ENCODE assay signal across 9 mouse cellular contexts in genomic region chr8:3588258-3588633, GRCm38 (mm10). TPM values are rescaled to one million over a fixed set of nuclear protein-coding genes. Genes with fewer than 3 reads are reported as not detected.
DNase-seq lines count a peak whose midpoint lies in the region; ATAC-seq lines count a peak whose summit lies in the region.
"Had no signal": no experiment of that assay in that cellular context is flagged by ENCODE, and none has a peak within 500 bp of the region (broad histone marks: within the 10 kb centered on the region; RNA-seq: fewer than 3 reads in every experiment).

No protein-coding gene starts in this region.

- H3K4me1 ChIP-seq in kidney, embryonic 16.5 days (ENCODE audit: insufficient read depth, low read length): no peaks in the 10 kb centered on the region
- H3K4me1 ChIP-seq in brown adipose tissue, adult 24 weeks (ENCODE audit: control insufficient read depth, insufficient read depth, insufficient read length, low read length): no peaks in the 10 kb centered on the region
- peaks cover 5% of the 10 kb centered on the region; the same call in 1 of the 2 replicates for H3K4me1 ChIP-seq in hindbrain, embryonic 12.5 days
- peaks cover 10% of the 10 kb centered on the region for H3K4me1 ChIP-seq in midbrain, embryonic 13.5 days (replicated peaks)

- H3K36me3 ChIP-seq in kidney, embryonic 16.5 days (ENCODE audit: insufficient read depth, low read length): no peaks in the 10 kb centered on the region
- H3K36me3 ChIP-seq in hindbrain, embryonic 12.5 days: no peaks in the 10 kb centered on the region
- no peaks in the 10 kb centered on the region for H3K36me3 ChIP-seq in midbrain, embryonic 13.5 days

- peak overlapping the region; percentile 83 for H3K4me3 ChIP-seq in kidney, embryonic 16.5 days (ENCODE audit: low read length)
- H3K4me3 ChIP-seq in brown adipose tissue, adult 24 weeks (ENCODE audit: insufficient read depth, low read depth, low read length): peak overlapping the region; percentile 83
- H3K4me3 ChIP-seq in hindbrain, embryonic 12.5 days: peak overlapping the region; percentile 67
- H3K4me3 ChIP-seq in midbrain, embryonic 13.5 days (replicated peaks): peak overlapping the region; percentile 86

- H3K4me2 ChIP-seq in kidney, embryonic 16.5 days (replicated peaks; ENCODE audit: low read depth, low read length): peak overlapping the region; percentile 86
- peak overlapping the region; percentile 63 for H3K4me2 ChIP-seq in hindbrain, embryonic 12.5 days (replicated peaks)
- peak overlapping the region; percentile 79 for H3K4me2 ChIP-seq in midbrain, embryonic 13.5 days (replicated peaks)

- H3K27ac ChIP-seq in kidney, embryonic 16.5 days (ENCODE audit: low read length): peak overlapping the region; percentile 83
- peak overlapping the region; percentile 47 for H3K27ac ChIP-seq in brown adipose tissue, adult 24 weeks (replicated peaks; ENCODE audit: low read depth, low read length)
- H3K27ac ChIP-seq in hindbrain, embryonic 12.5 days: peak overlapping the region; percentile 82
- peak overlapping the region; percentile 86 for H3K27ac ChIP-seq in midbrain, embryonic 13.5 days

- no peaks in the 10 kb centered on the region for H3K9me3 ChIP-seq in kidney, embryonic 16.5 days (ENCODE audit: low read length)
- no peaks in the 10 kb centered on the region for H3K9me3 ChIP-seq in hindbrain, embryonic 12.5 days (replicated peaks)
- H3K9me3 ChIP-seq in midbrain, embryonic 13.5 days: no peaks in the 10 kb centered on the region

- 8% methylated on average over 11 of the region's 11 CpGs for WGBS in kidney, embryonic 16.5 days
- 6% methylated on average over 11 of the region's 11 CpGs for WGBS in hindbrain, embryonic 12.5 days
- WGBS in midbrain, embryonic 13.5 days: 2% methylated on average over 11 of the region's 11 CpGs

- H3K27me3 ChIP-seq in kidney, embryonic 16.5 days (ENCODE audit: insufficient read depth, low read length): peaks cover 9% of the 10 kb centered on the region
- no peaks in the 10 kb centered on the region for H3K27me3 ChIP-seq in hindbrain, embryonic 12.5 days
- H3K27me3 ChIP-seq in midbrain, embryonic 13.5 days: no peaks in the 10 kb centered on the region

- no peak for DNase-seq in kidney, postnatal 14 days
- no peak for DNase-seq in spleen, postnatal 36 days (ENCODE audit: low spot score in 2 of 2)
- no peak for DNase-seq in layer of hippocampus, postnatal 10 days (ENCODE audit: low spot score in 2 of 2)
- no peak for DNase-seq in adrenal gland, adult (ENCODE audit: inconsistent age in 2 of 2, low spot score in 1 of 2)

- H3K9ac ChIP-seq in kidney, embryonic 16.5 days (replicated peaks; ENCODE audit: low read length): peak overlapping the region; percentile 84
- peak overlapping the region; percentile 80 for H3K9ac ChIP-seq in hindbrain, embryonic 12.5 days
- H3K9ac ChIP-seq in midbrain, embryonic 13.5 days (replicated peaks): peak overlapping the region; percentile 90

- ATAC-seq in kidney, embryonic 16.5 days (ENCODE audit: low FRiP score, low TSS enrichment): peak; percentile 64
- peak; percentile 75 for ATAC-seq in hindbrain, embryonic 12.5 days (ENCODE audit: low FRiP score)
- ATAC-seq in midbrain, embryonic 13.5 days: peak; percentile 73

RNA-seq across cellular contexts. Expression of gene Camsap3, which starts 1.2 kb away (rescaled TPM):
- 13.7 and 16.8 TPM in 2 replicates for polyA plus RNA-seq in kidney, embryonic 16.5 days (2015; fragmentation: Nextera tagmentation; extraction: Ambion mirVana)
- polyA plus RNA-seq in brown adipose tissue, adult 24 weeks (2012; ENCODE audit: insufficient read depth, insufficient read length, missing spikeins): 11.3 and 14.4 TPM in 2 replicates
- polyA plus RNA-seq in hindbrain, embryonic 12.5 days (2016; fragmentation: Nextera tagmentation; extraction: Ambion mirVana): 26.8 and 27.4 TPM in 2 replicates
- polyA plus RNA-seq in midbrain, embryonic 13.5 days (2015; fragmentation: Nextera tagmentation; extraction: Ambion mirVana): 30.4 and 35.6 TPM in 2 replicates
- 10 to 100 TPM; 58.1 to 68.1 TPM for total RNA-seq in layer of hippocampus, postnatal 10 days (2021)
- total RNA-seq: neutrophil, adult 5-6 weeks had no signal

RNA-seq across cellular contexts. Expression of gene C330021F23Rik, which starts 20.5 kb away (rescaled TPM):
- polyA plus RNA-seq in kidney, embryonic 16.5 days (2015; fragmentation: Nextera tagmentation; extraction: Ambion mirVana): 8.4 and 8.5 TPM in 2 replicates
- polyA plus RNA-seq in brown adipose tissue, adult 24 weeks (2012; ENCODE audit: insufficient read depth, insufficient read length, missing spikeins): 3.7 and 6.5 TPM in 2 replicates
- 1.5 and 2.0 TPM in 2 replicates for polyA plus RNA-seq in hindbrain, embryonic 12.5 days (2016; fragmentation: Nextera tagmentation; extraction: Ambion mirVana)
- 1.1 and 1.3 TPM in 2 replicates for polyA plus RNA-seq in midbrain, embryonic 13.5 days (2015; fragmentation: Nextera tagmentation; extraction: Ambion mirVana)
- total RNA-seq in layer of hippocampus, postnatal 10 days (2021): not detected
- total RNA-seq: neutrophil, adult 5-6 weeks had no signal

RNA-seq across cellular contexts. Expression of gene Xab2, which starts 32.9 kb away (rescaled TPM):
- 75.2 and 76.9 TPM in 2 replicates for polyA plus RNA-seq in kidney, embryonic 16.5 days (2015; fragmentation: Nextera tagmentation; extraction: Ambion mirVana)
- polyA plus RNA-seq in brown adipose tissue, adult 24 weeks (2012; ENCODE audit: insufficient read depth, insufficient read length, missing spikeins): 11.9 and 12.2 TPM in 2 replicates
- polyA plus RNA-seq in hindbrain, embryonic 12.5 days (2016; fragmentation: Nextera tagmentation; extraction: Ambion mirVana): 58.9 and 59.6 TPM in 2 replicates
- polyA plus RNA-seq in midbrain, embryonic 13.5 days (2015; fragmentation: Nextera tagmentation; extraction: Ambion mirVana): 58.6 and 63.2 TPM in 2 replicates
- total RNA-seq in layer of hippocampus, postnatal 10 days (2021): 10 to 100 TPM; 33.9 to 34.1 TPM

RNA-seq across cellular contexts. Expression of gene Pet100, which starts 33.1 kb away (rescaled TPM):
- polyA plus RNA-seq in kidney, embryonic 16.5 days (2015; fragmentation: Nextera tagmentation; extraction: Ambion mirVana): 85.9 and 90.4 TPM in 2 replicates
- polyA plus RNA-seq in brown adipose tissue, adult 24 weeks (2012; ENCODE audit: insufficient read depth, insufficient read length, missing spikeins): 387 and 399 TPM in 2 replicates
- polyA plus RNA-seq in hindbrain, embryonic 12.5 days (2016; fragmentation: Nextera tagmentation; extraction: Ambion mirVana): 112 and 116 TPM in 2 replicates
- 117 and 119 TPM in 2 replicates for polyA plus RNA-seq in midbrain, embryonic 13.5 days (2015; fragmentation: Nextera tagmentation; extraction: Ambion mirVana)
- total RNA-seq in layer of hippocampus, postnatal 10 days (2021): 100 to 1,000 TPM in 1 of 2 experiments, 10 to 100 TPM in 1; 83.3 to 101 TPM

RNA-seq across cellular contexts. Expression of gene Pcp2, which starts 37.1 kb away (rescaled TPM):
- polyA plus RNA-seq in kidney, embryonic 16.5 days (2015; fragmentation: Nextera tagmentation; extraction: Ambion mirVana): 0.48 and 0.51 TPM in 2 replicates
- polyA plus RNA-seq in brown adipose tissue, adult 24 weeks (2012; ENCODE audit: insufficient read depth, insufficient read length, missing spikeins): not detected in 2 replicates
- 0.56 and 0.87 TPM in 2 replicates for polyA plus RNA-seq in hindbrain, embryonic 12.5 days (2016; fragmentation: Nextera tagmentation; extraction: Ambion mirVana)
- 0.50 and 0.55 TPM in 2 replicates for polyA plus RNA-seq in midbrain, embryonic 13.5 days (2015; fragmentation: Nextera tagmentation; extraction: Ambion mirVana)
- not detected for total RNA-seq in layer of hippocampus, postnatal 10 days (2021)
- total RNA-seq: neutrophil, adult 5-6 weeks had no signal
